Mouse (Mus musculus) forebrain, embryonic 11.5 days (tissue): ENCODE data around the gene Haghl. TPM values are rescaled to one million over a fixed set of nuclear protein-coding genes. Genes with fewer than 3 reads are reported as not detected.

Source experiments
- ATAC-seq: fragments of 200-750 bp; cut with Nextera tagmentation; replicated peaks from 2 replicates; pipeline ENCODE4 v1.8.0; 2017; ENCODE audit warnings: moderate TSS enrichment; ENCODE audit not compliant: low FRiP score
- DNase-seq: peaks from one replicate; pipeline ENCODE4 v3.0.0-alpha.2; 2017; ENCODE audit warnings: low spot score
- H3K27ac ChIP-seq: fragments of 300-500 bp; sonication (generic); 2 replicates; pipeline ENCODE4 v1.5.1; 2014; ENCODE audit warnings: low read depth, low read length
- H3K27me3 ChIP-seq: fragments of 300-500 bp; sonication (generic); 2 replicates; pipeline ENCODE4 v1.6.1; 2014; ENCODE audit warnings: mild to moderate bottlenecking, low read length, mixed read lengths; ENCODE audit not compliant: control insufficient read depth, insufficient read depth
- H3K36me3 ChIP-seq: fragments of 300-500 bp; sonication (generic); 2 replicates; pipeline ENCODE4 v1.6.1; 2014; ENCODE audit warnings: mild to moderate bottlenecking, low read length, moderate library complexity, mixed read lengths; ENCODE audit not compliant: control insufficient read depth, insufficient read depth
- H3K4me1 ChIP-seq: fragments of 300-500 bp; sonication (generic); replicated peaks from 2 replicates; pipeline ENCODE4 v1.6.1; 2014; ENCODE audit warnings: low read length, mixed read lengths; ENCODE audit not compliant: control insufficient read depth, insufficient read depth
- H3K4me2 ChIP-seq: fragments of 300-500 bp; sonication (generic); 2 replicates; pipeline ENCODE4 v1.6.1; 2014; ENCODE audit warnings: low read depth, mild to moderate bottlenecking, low read length, moderate library complexity, mixed read lengths; ENCODE audit not compliant: severe bottlenecking
- H3K4me3 ChIP-seq: fragments of 300-500 bp; sonication (generic); 2 replicates; pipeline ENCODE4 v1.5.1; 2014; ENCODE audit warnings: low read depth, low read length
- H3K9ac ChIP-seq: fragments of 300-500 bp; sonication (generic); 2 replicates; pipeline ENCODE4 v1.6.1; 2014; ENCODE audit warnings: low read length
- H3K9me3 ChIP-seq: fragments of 300-500 bp; sonication (generic); 2 replicates; pipeline ENCODE4 v1.6.1; 2016; ENCODE audit warnings: low read length, mixed read lengths; ENCODE audit not compliant: control insufficient read depth
- WGBS: fragments of 180-500 bp; shearing (Covaris S2); extraction: QIAGEN DNeasy Blood & Tissue Kit; methylation state at CpG from one replicate; pipeline ENCODE4 v1.1.7; 2014; 5-methylcytosine and 5-hydroxymethylcytosine counted together
- polyA plus RNA-seq: library from polyadenylated mRNA; unstranded; fragments of >200 nt; fragmentation: Nextera tagmentation; extraction: Ambion mirVana; gene quantifications from 2 replicates; pipeline ENCODE4 v1.2.1, GENCODE M21; 2014

Gene Haghl
- polyA plus RNA-seq, 1 experiment from 2014 or later, result 76.1 TPM

DNA sequence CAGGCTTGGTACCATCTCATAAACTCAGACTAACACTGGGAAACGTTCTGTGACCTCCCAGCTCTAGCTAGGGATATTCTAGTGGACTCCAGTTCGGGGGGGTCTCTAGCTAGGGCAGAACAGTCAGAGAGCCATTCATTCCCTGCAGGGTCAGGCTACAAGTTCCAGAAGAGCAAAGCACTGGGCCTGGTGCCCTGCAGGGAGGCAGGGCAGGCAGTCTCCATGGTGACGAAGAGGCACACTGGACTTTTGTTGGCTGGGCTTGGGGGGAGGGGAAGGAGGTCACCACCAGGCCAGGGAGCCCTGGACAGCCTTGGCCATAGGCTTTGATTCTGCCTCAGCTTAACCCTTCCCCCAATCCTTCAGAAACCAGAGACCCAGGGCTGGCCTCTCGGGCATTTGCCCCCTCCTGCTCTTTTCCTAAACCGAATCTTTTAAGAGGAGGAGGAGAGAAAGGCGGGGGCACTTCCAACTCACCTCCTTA lies 10.2 kb upstream of the Haghl start, which contains the start of gene AC134908.4:
Gene AC134908.4, minus strand, starts transcription at position 51 of the 484 bp plus-strand sequence.
- no peaks in the 10 kb centered on the region for H3K36me3 ChIP-seq
- H3K9ac ChIP-seq, result peak within 1 kb of the TSS; percentile 90
- peak; percentile 81 for DNase-seq
- H3K9me3 ChIP-seq, result no peaks in the 10 kb centered on the region
- H3K27ac ChIP-seq, result peak within 1 kb of the TSS; percentile 94
- peak within 1 kb of the TSS; percentile 82 for H3K4me3 ChIP-seq
- peak; percentile 32 for ATAC-seq
- H3K4me1 ChIP-seq, result peaks cover 35% of the 10 kb centered on the region
- H3K4me2 ChIP-seq, result peak within 1 kb of the TSS; percentile 91
- WGBS, result under 1% methylated on average over 6 of the region's 6 CpGs
- no peaks in the 10 kb centered on the region for H3K27me3 ChIP-seq

DNA sequence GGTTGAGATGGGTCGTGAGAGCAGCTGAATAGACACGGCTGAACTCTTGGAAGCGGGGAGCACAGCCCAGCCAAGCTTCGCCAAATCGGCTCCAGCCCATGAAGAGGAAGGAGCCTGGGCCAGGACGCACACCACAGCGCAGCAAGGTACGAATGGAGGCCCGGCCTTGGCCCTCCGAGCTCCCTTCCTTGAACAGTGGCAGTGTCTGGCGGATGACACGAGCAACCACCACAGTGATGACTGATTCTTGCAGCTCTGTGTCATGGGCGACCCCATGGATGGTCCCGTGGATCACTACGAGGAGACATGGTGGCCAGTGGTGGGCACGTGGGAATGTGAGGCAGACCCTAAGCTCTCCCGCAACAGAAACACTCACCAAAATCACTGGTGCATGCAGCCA lies 9.5 kb upstream of the Haghl start:
- H3K9me3 ChIP-seq, result no peaks in the 10 kb centered on the region
- WGBS, result 51% methylated on average over 17 of the region's 17 CpGs
- ATAC-seq (no peak), DNase-seq (peak; percentile 66)
- H3K9ac ChIP-seq, result peak overlapping the region; percentile 90
- peak overlapping the region; percentile 91 for H3K4me2 ChIP-seq
- H3K4me3 ChIP-seq, result peak overlapping the region; percentile 82
- no peaks in the 10 kb centered on the region for H3K36me3 ChIP-seq
- peaks cover 37% of the 10 kb centered on the region for H3K4me1 ChIP-seq
- no peaks in the 10 kb centered on the region for H3K27me3 ChIP-seq
- peak overlapping the region; percentile 94 for H3K27ac ChIP-seq

DNA sequence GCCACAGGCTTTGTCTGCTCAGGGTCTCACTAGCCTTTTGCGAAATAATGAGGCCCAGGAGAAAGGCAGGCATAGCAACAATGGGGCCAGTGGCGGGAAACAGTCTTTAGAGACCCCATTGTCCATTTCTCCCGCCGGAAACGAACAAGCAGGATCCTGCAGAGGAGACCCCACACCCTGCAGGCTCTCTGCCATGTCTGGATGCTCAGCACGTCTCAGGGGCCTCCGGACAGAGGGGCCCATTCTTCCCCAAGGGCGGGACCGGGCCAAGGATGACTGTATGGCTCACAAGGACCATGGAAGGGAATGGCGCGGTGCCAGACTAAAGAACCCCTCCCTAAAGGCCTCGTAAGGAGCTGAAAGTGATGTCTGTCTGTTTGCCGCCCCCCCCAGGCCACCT lies 8.7 kb upstream of the Haghl start:
- no peaks in the 10 kb centered on the region for H3K27me3 ChIP-seq
- H3K4me3 ChIP-seq, result peak overlapping the region; percentile 82
- H3K9me3 ChIP-seq, result no peaks in the 10 kb centered on the region
- H3K27ac ChIP-seq, result peak overlapping the region; percentile 94
- H3K36me3 ChIP-seq, result no peaks in the 10 kb centered on the region; the same call in 1 of the 2 replicates
- H3K4me1 ChIP-seq, result peaks cover 37% of the 10 kb centered on the region
- DNase-seq (peak; percentile 74), ATAC-seq (peak; percentile 32; the same call in 1 of the 2 replicates)
- peak overlapping the region; percentile 90 for H3K9ac ChIP-seq
- peak overlapping the region; percentile 91 for H3K4me2 ChIP-seq
- WGBS, result 20% methylated on average over 13 of the region's 13 CpGs

DNA sequence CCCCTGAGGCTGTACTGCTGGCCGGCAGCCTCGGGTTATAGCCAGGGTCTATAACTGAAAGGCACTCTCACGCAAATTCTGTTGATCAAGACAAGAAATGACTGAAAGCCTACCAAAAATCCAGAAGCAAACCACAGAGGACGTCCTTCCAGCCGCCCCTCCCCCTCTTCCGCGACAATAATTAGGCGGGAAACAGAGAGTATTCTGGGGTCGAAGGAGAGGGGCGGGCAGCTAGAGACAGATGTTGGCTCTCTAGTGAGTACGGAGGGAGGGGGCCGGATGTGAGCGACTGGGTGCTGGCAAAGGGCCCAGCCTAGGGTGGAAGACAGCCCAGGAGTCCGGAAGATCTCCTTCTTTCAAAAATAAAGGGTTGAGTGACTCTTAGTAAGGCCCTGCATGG lies 7.1 kb upstream of the Haghl start, which contains the start of gene Fam173a:
Gene Fam173a, minus strand, starts transcription at position 287 of the 400 bp plus-strand sequence.
- peak within 1 kb of the TSS; percentile 75 for H3K4me3 ChIP-seq
- H3K4me1 ChIP-seq, result peaks cover 37% of the 10 kb centered on the region
- H3K27ac ChIP-seq, result peak within 1 kb of the TSS; percentile 94
- H3K9me3 ChIP-seq, result no peaks in the 10 kb centered on the region
- no peaks in the 10 kb centered on the region for H3K27me3 ChIP-seq
- WGBS, result under 1% methylated on average over 14 of the region's 14 CpGs
- H3K4me2 ChIP-seq, result peak within 1 kb of the TSS; percentile 93
- peak within 1 kb of the TSS; percentile 90 for H3K9ac ChIP-seq
- ATAC-seq (peak; percentile 34; the same call in 1 of the 2 replicates), DNase-seq (peak; percentile 83)
- H3K36me3 ChIP-seq, result no peaks in the 10 kb centered on the region; the same call in none of the 2 replicates

DNA sequence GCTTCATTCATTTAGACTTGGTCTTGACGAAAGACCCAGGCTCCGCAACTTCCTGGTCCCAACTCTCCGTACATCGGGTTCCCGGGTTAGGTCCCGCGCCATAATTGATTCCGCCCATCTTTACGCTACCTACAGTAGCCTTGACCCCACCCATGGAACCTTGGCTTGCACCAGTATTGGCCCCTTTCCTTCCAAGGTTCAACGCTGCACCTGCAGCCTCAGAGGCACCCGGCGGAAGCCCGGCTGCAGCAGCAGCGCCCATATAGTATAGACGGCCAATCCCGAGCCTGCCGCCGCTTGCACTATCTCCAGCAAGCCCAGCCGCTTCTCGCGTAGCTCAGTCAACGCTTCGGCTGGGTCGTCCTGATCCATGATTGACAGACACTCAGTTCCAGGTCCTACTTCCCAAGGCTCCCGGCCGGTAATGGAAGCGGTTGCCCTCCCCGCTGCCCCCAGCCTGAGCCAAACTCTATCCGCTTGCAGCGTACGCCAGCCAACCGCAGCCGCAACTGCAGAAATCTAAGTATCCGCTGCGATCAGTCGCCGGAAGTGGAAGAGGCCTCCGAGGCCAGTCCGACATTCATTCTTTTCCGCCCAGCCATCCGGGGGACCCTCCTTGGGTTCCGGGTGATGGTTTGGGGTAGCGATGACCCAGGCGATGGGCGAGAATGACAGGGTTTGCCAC lies 6.5 kb upstream of the Haghl start:
- Histone ChIP-seq H3K4me2 (peak overlapping the region; percentile 93), H3K4me1 (peaks cover 37% of the 10 kb centered on the region), H3K27ac (peak overlapping the region; percentile 94), H3K4me3 (peak overlapping the region; percentile 75), H3K9ac (peak overlapping the region; percentile 90), H3K27me3 (no peaks in the 10 kb centered on the region), H3K36me3 (no peaks in the 10 kb centered on the region; the same call in none of the 2 replicates), H3K9me3 (no peaks in the 10 kb centered on the region)
- ATAC-seq (peak; percentile 49), DNase-seq (peak; percentile 91)
- WGBS, result under 1% methylated on average over 45 of the region's 45 CpGs

DNA sequence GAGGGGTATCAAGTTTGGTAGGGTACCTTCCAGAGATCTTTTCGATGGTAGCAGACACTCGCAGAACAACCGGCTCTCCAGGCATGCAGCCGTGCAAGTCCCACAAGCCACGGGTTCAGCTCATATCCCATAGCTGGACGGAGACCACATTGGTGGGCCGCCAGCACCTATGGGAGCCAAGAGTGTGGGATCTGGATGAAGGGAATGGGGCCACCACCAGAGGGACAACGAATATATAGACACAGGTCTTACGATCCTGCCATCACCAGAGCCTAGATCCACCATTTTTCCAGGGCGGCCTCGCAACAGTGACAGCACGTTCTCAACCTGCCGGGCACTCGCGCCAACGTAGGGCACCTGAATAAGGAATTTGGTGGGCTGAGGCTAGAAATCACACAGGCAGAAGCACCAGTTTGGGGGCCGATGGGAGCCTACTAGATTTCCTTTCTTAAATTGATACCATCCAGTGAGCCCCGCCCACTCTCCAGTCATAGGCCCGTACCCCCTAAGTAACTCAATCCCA lies 5.9 kb upstream of the Haghl start:
- H3K27me3 ChIP-seq, result no peaks in the 10 kb centered on the region
- DNase-seq (peak; percentile 56), ATAC-seq (no peak)
- peak overlapping the region; percentile 90 for H3K9ac ChIP-seq
- no peaks in the 10 kb centered on the region; the same call in none of the 2 replicates for H3K36me3 ChIP-seq
- peak overlapping the region; percentile 93 for H3K4me2 ChIP-seq
- whole genome bisulfite sequencing, result 30% methylated on average over 19 of the region's 19 CpGs
- H3K4me3 ChIP-seq, result peak overlapping the region; percentile 75
- H3K27ac ChIP-seq, result peak overlapping the region; percentile 94
- H3K4me1 ChIP-seq, result peaks cover 37% of the 10 kb centered on the region
- H3K9me3 ChIP-seq, result no peaks in the 10 kb centered on the region

DNA sequence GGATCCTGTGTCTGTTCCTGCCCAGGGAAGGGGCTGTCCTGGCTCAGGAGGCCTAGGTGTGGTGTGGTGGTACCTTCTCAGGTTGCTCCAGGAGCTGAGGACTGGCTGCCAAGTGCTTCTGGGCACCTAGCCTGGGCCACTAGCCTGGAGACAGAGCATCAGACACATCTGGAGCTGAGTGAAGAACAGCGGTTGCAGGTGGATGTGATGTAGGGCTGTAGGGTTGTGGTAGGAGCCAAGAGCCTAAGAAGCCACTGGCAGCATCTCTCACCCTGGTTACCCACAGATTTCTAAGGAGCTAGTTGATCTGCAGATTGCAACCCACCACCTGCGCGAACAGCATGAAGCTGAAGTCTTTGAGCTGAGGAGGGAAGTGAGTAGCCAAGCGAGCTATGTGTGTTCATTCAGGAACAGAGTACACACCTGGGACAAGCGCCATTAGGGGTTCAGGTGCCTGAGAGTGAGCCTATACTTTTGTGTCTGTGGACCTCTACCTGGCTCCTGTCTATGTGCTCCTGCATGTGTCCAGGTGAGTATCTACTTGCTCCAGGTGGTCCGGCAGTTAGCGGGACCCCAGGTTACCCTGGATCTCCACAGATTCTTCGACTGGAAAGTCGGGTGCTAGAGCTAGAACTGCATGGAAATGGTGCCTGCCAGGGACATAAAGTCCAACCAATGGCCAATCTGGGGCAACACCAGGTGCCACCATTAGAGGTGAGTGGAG lies 1.5 kb upstream of the Haghl start:
- Histone ChIP-seq H3K4me2 (no peak overlapping the region), H3K27ac (no peak overlapping the region), H3K27me3 (no peaks in the 10 kb centered on the region), H3K9ac (no peak overlapping the region), H3K9me3 (no peaks in the 10 kb centered on the region), H3K36me3 (no peaks in the 10 kb centered on the region; the same call in none of the 2 replicates), H3K4me1 (peaks cover 18% of the 10 kb centered on the region), H3K4me3 (no peak overlapping the region)
- DNase-seq, result no peak
- 89% methylated on average over 9 of the region's 9 CpGs for WGBS
- ATAC-seq, result no peak

DNA sequence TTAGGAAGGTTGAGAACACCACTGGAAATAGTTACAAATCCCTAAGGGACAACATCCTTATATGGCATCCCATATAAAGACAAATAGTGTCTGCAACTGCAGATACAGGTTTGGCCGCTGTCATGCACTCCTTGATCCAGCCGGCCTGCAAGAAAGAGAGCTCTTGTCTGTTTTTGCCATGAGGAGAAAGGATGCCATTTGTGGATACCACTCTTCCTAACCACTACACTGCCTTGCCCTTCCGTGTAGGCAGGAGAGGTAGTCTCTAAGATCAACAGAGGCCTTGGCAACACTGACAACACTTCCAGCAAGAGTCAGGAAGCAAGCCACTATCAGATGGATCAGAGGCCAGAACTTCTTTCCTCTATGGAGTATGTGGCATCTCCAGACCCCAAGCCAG lies 807 bp upstream of the Haghl start, which contains the start of gene Ccdc78:
Gene Ccdc78, plus strand, starts transcription at position 301 of the 400 bp plus-strand sequence.
- Histone ChIP-seq H3K27ac (peak within 1 kb of the TSS; percentile 91), H3K9ac (peak within 1 kb of the TSS; percentile 80), H3K27me3 (no peaks in the 10 kb centered on the region), H3K4me3 (peak within 1 kb of the TSS; percentile 69), H3K36me3 (no peaks in the 10 kb centered on the region; the same call in none of the 2 replicates), H3K4me2 (peak within 1 kb of the TSS; percentile 71), H3K4me1 (peaks cover 16% of the 10 kb centered on the region), H3K9me3 (no peaks in the 10 kb centered on the region)
- DNase-seq (no peak), ATAC-seq (no peak)
- WGBS, result 82% methylated on average over 3 of the region's 3 CpGs
